Mouse (Mus musculus): ENCODE measurements around the gene Slc35e2. TPM values are rescaled to one million over a fixed set of nuclear protein-coding genes. Genes with fewer than 3 reads are reported as not detected.

Gene Slc35e2
- polyA plus RNA-seq, 1 experiment from 2014 or later, result 5.6 TPM

DNA sequence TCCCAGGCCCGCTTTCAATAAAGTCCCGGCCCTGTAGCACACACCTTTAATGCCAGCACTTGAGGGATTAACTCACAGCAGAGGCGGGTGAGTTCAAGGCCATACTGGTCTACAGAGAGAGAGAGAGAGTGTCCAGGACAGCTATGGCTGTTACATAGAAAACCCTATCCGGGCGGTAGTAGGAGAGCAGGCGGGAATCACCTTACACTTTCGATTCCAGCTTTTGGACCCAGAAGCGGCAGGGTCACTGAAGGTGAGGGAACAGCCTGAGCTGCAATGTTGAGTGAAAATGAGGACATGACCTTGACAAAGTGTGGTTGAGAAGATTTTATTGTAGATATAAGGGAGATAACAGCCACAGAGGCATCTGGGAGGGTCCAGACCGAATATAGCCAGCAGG is 27.3 kb upstream of the Slc35e2 start:
- Histone ChIP-seq H3K27me3 (ENCODE audit: insufficient read depth, low read length) (no peaks in the 10 kb centered on the region), H3K4me2 (ENCODE audit: low read depth, low read length) (peak overlapping the region; percentile 6; the same call in 1 of the 2 replicates), H3K9me3 (ENCODE audit: low read length) (no peaks in the 10 kb centered on the region), H3K9ac (replicated peaks) (no peak overlapping the region), H3K4me3 (ENCODE audit: low read depth, low read length) (no peak overlapping the region), H3K4me1 (ENCODE audit: insufficient read depth) (peaks cover 38% of the 10 kb centered on the region), H3K27ac (ENCODE audit: low read depth) (peak overlapping the region; percentile 67), H3K36me3 (replicated peaks; ENCODE audit: insufficient read depth, low read length) (peaks cover 22% of the 10 kb centered on the region)
- DNase-seq (no peak), ATAC-seq (peak; percentile 26; the same call in 1 of the 2 replicates)
- no peak for TF ChIP-seq CTCF (IDR thresholded peaks at IDR 0.05; ENCODE audit: low read depth)
- no peak for TF ChIP-seq EP300 (IDR thresholded peaks at IDR 0.05; ENCODE audit: low read depth)
- 68% methylated on average over 9 of the region's 9 CpGs for WGBS (ENCODE audit: insufficient replicate concordance)

DNA sequence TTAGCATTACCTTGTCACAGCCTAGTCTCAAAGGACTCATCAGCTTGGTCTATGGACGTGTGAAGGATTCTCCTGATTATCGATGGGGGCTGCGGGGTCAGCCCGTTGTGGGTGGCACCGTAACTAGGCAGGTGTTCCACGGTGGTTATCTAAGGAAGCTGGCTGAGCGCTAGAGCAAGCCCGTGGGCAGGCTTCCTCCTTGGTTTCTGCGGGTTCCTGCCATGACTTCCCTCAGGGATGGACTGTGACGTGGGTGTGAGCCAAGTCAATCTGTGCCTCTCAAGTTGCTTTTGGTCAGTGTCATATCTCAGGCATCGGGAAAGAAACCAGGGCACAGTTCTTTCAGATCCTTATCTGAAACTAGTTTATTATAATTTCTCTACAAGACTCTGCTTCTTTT is 26.3 kb upstream of the Slc35e2 start:
- Histone ChIP-seq H3K4me2 (ENCODE audit: low read depth, low read length) (no peak overlapping the region), H3K9me3 (ENCODE audit: low read length) (no peaks in the 10 kb centered on the region), H3K27ac (ENCODE audit: low read depth) (no peak overlapping the region), H3K4me3 (ENCODE audit: low read depth, low read length) (no peak overlapping the region), H3K27me3 (ENCODE audit: insufficient read depth, low read length) (no peaks in the 10 kb centered on the region), H3K9ac (replicated peaks) (no peak overlapping the region), H3K36me3 (replicated peaks; ENCODE audit: insufficient read depth, low read length) (peaks cover 30% of the 10 kb centered on the region), H3K4me1 (ENCODE audit: insufficient read depth) (peaks cover 41% of the 10 kb centered on the region)
- no peak for TF ChIP-seq CTCF (IDR thresholded peaks at IDR 0.05; ENCODE audit: low read depth)
- TF ChIP-seq EP300 (IDR thresholded peaks at IDR 0.05; ENCODE audit: low read depth), result no peak
- WGBS (ENCODE audit: insufficient replicate concordance), result 34% methylated on average over 11 of the region's 11 CpGs
- DNase-seq (no peak), ATAC-seq (no peak)

DNA sequence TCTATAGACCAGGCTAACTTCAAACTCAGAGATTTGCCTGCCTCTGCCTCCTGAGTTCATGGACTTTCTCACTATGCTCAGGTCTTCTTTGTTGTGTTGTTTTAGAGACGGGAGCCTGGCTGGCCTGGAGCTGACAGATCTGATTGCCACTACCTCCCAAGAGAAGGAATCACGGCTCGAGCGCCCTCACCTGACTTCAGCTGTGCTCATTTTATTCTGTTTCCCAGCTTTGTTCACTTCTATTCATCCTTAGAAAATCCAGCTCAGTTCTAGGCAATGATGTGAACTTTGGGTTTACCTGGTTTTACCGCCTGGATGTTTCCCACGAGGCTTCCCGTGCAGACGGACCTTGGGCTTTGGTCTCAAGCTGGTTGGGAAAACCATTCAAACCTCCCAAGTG is 25.7 kb upstream of the Slc35e2 start:
- no peak overlapping the region for H3K27ac ChIP-seq (ENCODE audit: low read depth)
- peaks cover 38% of the 10 kb centered on the region for H3K4me1 ChIP-seq (ENCODE audit: insufficient read depth)
- peaks cover 35% of the 10 kb centered on the region for H3K36me3 ChIP-seq (replicated peaks; ENCODE audit: insufficient read depth, low read length)
- DNase-seq (no peak), ATAC-seq (no peak)
- no peaks in the 10 kb centered on the region for H3K27me3 ChIP-seq (ENCODE audit: insufficient read depth, low read length)
- 75% methylated on average over 8 of the region's 8 CpGs for WGBS (ENCODE audit: insufficient replicate concordance)
- no peak overlapping the region for H3K4me3 ChIP-seq (ENCODE audit: low read depth, low read length)
- TF ChIP-seq CTCF (IDR thresholded peaks at IDR 0.05; ENCODE audit: low read depth), result no peak
- TF ChIP-seq EP300 (IDR thresholded peaks at IDR 0.05; ENCODE audit: low read depth), result no peak
- no peak overlapping the region for H3K9ac ChIP-seq (replicated peaks)
- H3K9me3 ChIP-seq (ENCODE audit: low read length), result no peaks in the 10 kb centered on the region
- H3K4me2 ChIP-seq (ENCODE audit: low read depth, low read length), result no peak overlapping the region

DNA sequence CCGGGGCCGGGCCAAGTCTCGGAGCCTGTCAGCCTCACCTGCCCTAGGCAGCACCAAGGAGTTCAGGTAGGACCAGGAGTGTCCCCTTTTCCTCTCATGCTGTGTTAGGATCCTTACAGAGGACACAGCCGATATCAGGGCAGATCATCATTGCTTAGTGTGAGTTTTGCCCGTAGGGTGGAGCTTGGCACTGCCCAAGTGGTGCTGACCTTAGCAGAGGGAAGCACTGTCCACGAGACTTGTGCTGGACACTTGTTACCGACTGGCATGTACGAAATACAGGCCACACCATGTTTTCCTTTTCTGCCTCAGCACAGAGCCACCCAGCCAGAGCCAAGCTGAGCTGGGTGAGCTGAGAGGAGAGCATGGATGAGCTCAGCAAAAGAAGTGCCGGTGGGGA is 24.1 kb upstream of the Slc35e2 start:
- no peak overlapping the region for H3K4me3 ChIP-seq (ENCODE audit: low read depth, low read length)
- DNase-seq (no peak), ATAC-seq (no peak)
- H3K9me3 ChIP-seq (ENCODE audit: low read length), result no peaks in the 10 kb centered on the region
- no peaks in the 10 kb centered on the region for H3K27me3 ChIP-seq (ENCODE audit: insufficient read depth, low read length)
- peaks cover 42% of the 10 kb centered on the region for H3K36me3 ChIP-seq (replicated peaks; ENCODE audit: insufficient read depth, low read length)
- peak overlapping the region; percentile 55; the same call in 1 of the 2 replicates for H3K27ac ChIP-seq (ENCODE audit: low read depth)
- H3K9ac ChIP-seq (replicated peaks), result no peak overlapping the region
- WGBS (ENCODE audit: insufficient replicate concordance), result 81% methylated on average over 9 of the region's 9 CpGs
- no peak overlapping the region for H3K4me2 ChIP-seq (ENCODE audit: low read depth, low read length)
- TF ChIP-seq CTCF (IDR thresholded peaks at IDR 0.05; ENCODE audit: low read depth) (no peak), EP300 (IDR thresholded peaks at IDR 0.05; ENCODE audit: low read depth) (no peak)
- peaks cover 24% of the 10 kb centered on the region for H3K4me1 ChIP-seq (ENCODE audit: insufficient read depth)

DNA sequence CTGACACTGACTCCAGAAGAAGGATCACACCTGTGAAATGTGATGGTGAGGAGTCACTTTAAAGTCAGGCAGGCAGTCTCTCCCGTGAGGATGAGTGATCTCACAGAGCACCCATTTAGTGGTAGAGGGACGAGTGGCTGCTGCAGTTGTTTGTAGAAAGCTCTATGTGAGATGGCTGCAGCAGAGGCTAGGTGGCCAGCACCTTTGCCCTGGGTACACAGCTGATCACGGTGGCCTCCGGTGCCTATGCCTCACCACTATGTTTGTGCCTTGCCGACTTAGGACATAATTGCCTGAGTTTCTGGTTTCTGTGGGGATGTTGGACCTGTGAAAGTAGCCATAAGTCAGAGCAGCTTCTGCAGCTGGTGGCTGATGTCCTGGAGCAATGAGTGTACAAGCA is 23.5 kb upstream of the Slc35e2 start:
- Histone ChIP-seq H3K9me3 (ENCODE audit: low read length) (no peaks in the 10 kb centered on the region), H3K27ac (ENCODE audit: low read depth) (peak overlapping the region; percentile 66), H3K4me3 (ENCODE audit: low read depth, low read length) (no peak overlapping the region), H3K9ac (replicated peaks) (peak overlapping the region; percentile 16; the same call in 1 of the 2 replicates), H3K27me3 (ENCODE audit: insufficient read depth, low read length) (no peaks in the 10 kb centered on the region), H3K4me1 (ENCODE audit: insufficient read depth) (peaks cover 23% of the 10 kb centered on the region; the same call in 1 of the 2 replicates), H3K4me2 (ENCODE audit: low read depth, low read length) (no peak overlapping the region), H3K36me3 (replicated peaks; ENCODE audit: insufficient read depth, low read length) (peaks cover 47% of the 10 kb centered on the region)
- TF ChIP-seq EP300 (IDR thresholded peaks at IDR 0.05; ENCODE audit: low read depth), result no peak
- WGBS (ENCODE audit: insufficient replicate concordance), result 53% methylated on average over 5 of the region's 5 CpGs
- DNase-seq (no peak), ATAC-seq (peak; percentile 44)

DNA sequence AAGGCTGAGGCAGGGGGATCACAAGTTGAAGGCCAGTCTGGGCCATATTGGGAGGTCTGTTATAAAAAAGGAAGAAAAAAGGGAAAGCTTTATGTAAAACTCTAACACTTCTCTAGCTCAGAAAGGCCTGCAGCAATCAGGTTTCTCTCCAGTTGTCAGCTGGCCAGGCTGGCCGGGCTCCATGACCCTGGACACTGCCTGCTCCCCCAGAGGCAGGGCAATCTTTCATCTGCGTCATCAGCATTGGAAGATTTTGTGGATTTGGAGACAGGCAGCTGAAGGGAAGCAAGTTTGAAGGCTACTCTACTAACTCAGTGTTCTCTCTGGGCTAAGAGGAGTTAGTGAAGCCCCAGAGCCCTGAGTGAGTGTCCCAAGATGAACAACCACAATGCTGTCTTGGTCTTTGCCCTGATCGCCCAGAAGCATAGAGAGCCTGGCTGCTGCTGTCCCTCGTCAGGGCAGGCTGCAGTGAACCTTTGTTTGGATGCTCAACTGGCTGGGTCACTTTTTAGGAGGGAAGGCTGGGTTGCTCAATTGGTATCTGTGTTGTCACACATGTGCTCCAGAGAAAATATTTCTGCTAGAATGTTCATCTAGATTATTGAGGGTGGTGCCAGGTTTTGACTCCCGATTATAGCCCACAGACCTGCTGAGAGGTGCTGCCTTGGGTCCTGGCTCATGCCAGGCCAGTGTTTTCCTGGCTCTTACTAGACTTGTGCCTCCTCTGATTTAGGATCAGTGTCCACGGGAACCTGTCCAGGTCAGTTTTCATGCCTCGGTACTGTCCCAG is 22.7 kb upstream of the Slc35e2 start:
- Histone ChIP-seq H3K36me3 (replicated peaks; ENCODE audit: insufficient read depth, low read length) (peaks cover 53% of the 10 kb centered on the region), H3K9ac (replicated peaks) (peak overlapping the region; percentile 16; the same call in 1 of the 2 replicates), H3K4me2 (ENCODE audit: low read depth, low read length) (no peak overlapping the region), H3K4me1 (ENCODE audit: insufficient read depth) (peaks cover 22% of the 10 kb centered on the region; the same call in 1 of the 2 replicates), H3K4me3 (ENCODE audit: low read depth, low read length) (no peak overlapping the region), H3K27me3 (ENCODE audit: insufficient read depth, low read length) (no peaks in the 10 kb centered on the region), H3K27ac (ENCODE audit: low read depth) (peak overlapping the region; percentile 66), H3K9me3 (ENCODE audit: low read length) (no peaks in the 10 kb centered on the region)
- 73% methylated on average over 7 of the region's 7 CpGs for WGBS (ENCODE audit: insufficient replicate concordance)
- TF ChIP-seq CTCF (IDR thresholded peaks at IDR 0.05; ENCODE audit: low read depth) (no peak), EP300 (IDR thresholded peaks at IDR 0.05; ENCODE audit: low read depth) (no peak)
- DNase-seq, result no peak
- peak; percentile 64 for ATAC-seq

Measured in liver, postnatal 0 days (tissue).